Mouse (Mus musculus) olfactory bulb, adult 2 months (tissue): ENCODE data around the gene Slc30a7.

ENCODE experiments used
- CTCF ChIP-seq: fragments of 200-500 bp; IDR thresholded peaks from 2 replicates; pipeline ENCODE4 v1.5.1; 2012; ENCODE audit warnings: low read depth, mild to moderate bottlenecking, low read length, moderate library complexity; ENCODE audit not compliant: insufficient read depth
- POLR2A ChIP-seq: fragments of 200-500 bp; IDR thresholded peaks from 2 replicates; pipeline ENCODE4 v1.6.1; 2012; ENCODE audit warnings: mild to moderate bottlenecking, low read depth, low read length, moderate library complexity; ENCODE audit not compliant: insufficient read depth

GRCm38 (mm10) chr3:115898354-115898948 lies 108.8 kb downstream of the Slc30a7 start:
- TF ChIP-seq CTCF, result no peak
- TF ChIP-seq POLR2A, result no peak
